Mouse (Mus musculus) bone marrow macrophage, adult 2 months (primary cell): ENCODE results near the gene S100a7a. TPM values are rescaled to one million over a fixed set of nuclear protein-coding genes. Genes with fewer than 3 reads are reported as not detected.
A peak's percentile ranks its signal among the peaks of the same experiment; 100 is the strongest.

Experiments
- H3K27ac ChIP-seq: 2 replicates; pipeline ENCODE4 v1.5.1; 2012; ENCODE audit warnings: low read depth, low read length; ENCODE audit not compliant: insufficient read depth
- H3K4me1 ChIP-seq: 2 replicates; pipeline ENCODE4 v1.6.1; 2012; ENCODE audit warnings: low read length; ENCODE audit not compliant: control insufficient read depth, insufficient read depth
- H3K4me3 ChIP-seq: 2 replicates; pipeline ENCODE4 v1.5.1; 2012; ENCODE audit warnings: mild to moderate bottlenecking, low read length, moderate library complexity; ENCODE audit not compliant: insufficient read depth
- CTCF ChIP-seq: IDR thresholded peaks from 2 replicates; pipeline ENCODE4 v1.5.1; 2012; ENCODE audit warnings: low read depth, mild to moderate bottlenecking, low read length, moderate library complexity
- POLR2A ChIP-seq: IDR thresholded peaks from 2 replicates; pipeline ENCODE4 v1.6.1; 2012; ENCODE audit warnings: mild to moderate bottlenecking, low read depth, low read length, borderline replicate concordance
- polyA plus RNA-seq: library from polyadenylated mRNA; stranded (reverse); fragments of >200 nt; gene quantifications from 2 replicates; pipeline ENCODE4 v1.2.4, GENCODE M21; 2012; ENCODE audit not compliant: missing spikeins, insufficient read depth, insufficient read length

The S100a7a gene
- polyA plus RNA-seq, 1 experiment, result not detected

- Histone ChIP-seq H3K27ac (no peak overlapping the region), H3K4me1 (peaks cover 10% of the 10 kb centered on the region), H3K4me3 (no peak overlapping the region)
- TF ChIP-seq POLR2A (no peak), CTCF (no peak)
Observed at GRCm38 (mm10) chr3:90625496-90625895, 28.3 kb upstream of the S100a7a start.

GRCm38 (mm10) chr3:90626266-90627021 lies 27.4 kb upstream of the S100a7a start:
- TF ChIP-seq POLR2A (no peak), CTCF (no peak)
- no peak overlapping the region for H3K27ac ChIP-seq
- H3K4me3 ChIP-seq, result no peak overlapping the region
- H3K4me1 ChIP-seq, result peaks cover 10% of the 10 kb centered on the region

GRCm38 (mm10) chr3:90627366-90627765 lies 26.5 kb upstream of the S100a7a start:
- no peak for TF ChIP-seq CTCF
- no peak for TF ChIP-seq POLR2A

GRCm38 (mm10) chr3:90627807-90628206 lies 26.0 kb upstream of the S100a7a start:
- Histone ChIP-seq H3K27ac (no peak overlapping the region), H3K4me3 (no peak overlapping the region), H3K4me1 (peaks cover 13% of the 10 kb centered on the region)
- TF ChIP-seq POLR2A, result no peak
- no peak for TF ChIP-seq CTCF

More at GRCm38 (mm10) chr3:90627366-90627765, 26.5 kb upstream of the S100a7a start:
- H3K4me3 ChIP-seq, result no peak overlapping the region
- H3K4me1 ChIP-seq, result peaks cover 13% of the 10 kb centered on the region
- no peak overlapping the region for H3K27ac ChIP-seq

GRCm38 (mm10) chr3:90629298-90629697 lies 24.5 kb upstream of the S100a7a start:
- TF ChIP-seq POLR2A (no peak), CTCF (no peak)
- H3K27ac ChIP-seq, result no peak overlapping the region
- no peak overlapping the region for H3K4me3 ChIP-seq
- peaks cover 13% of the 10 kb centered on the region for H3K4me1 ChIP-seq

- H3K4me1 ChIP-seq, result peaks cover 13% of the 10 kb centered on the region
- no peak overlapping the region for H3K27ac ChIP-seq
- TF ChIP-seq POLR2A (no peak), CTCF (no peak)
- no peak overlapping the region for H3K4me3 ChIP-seq
Observed at GRCm38 (mm10) chr3:90631984-90632383, 21.8 kb upstream of the S100a7a start.

- TF ChIP-seq CTCF, result no peak
- TF ChIP-seq POLR2A, result no peak
- Histone ChIP-seq H3K4me3 (no peak overlapping the region), H3K27ac (no peak overlapping the region), H3K4me1 (peaks cover 4% of the 10 kb centered on the region; the same call in 1 of the 2 replicates)
Observed at GRCm38 (mm10) chr3:90638511-90639275, 15.1 kb upstream of the S100a7a start.

GRCm38 (mm10) chr3:90639511-90640154 lies 14.2 kb upstream of the S100a7a start:
- peaks cover 4% of the 10 kb centered on the region; the same call in 1 of the 2 replicates for H3K4me1 ChIP-seq
- H3K4me3 ChIP-seq, result no peak overlapping the region
- no peak overlapping the region for H3K27ac ChIP-seq
- TF ChIP-seq POLR2A (no peak), CTCF (peak; percentile 51)

GRCm38 (mm10) chr3:90640981-90641380 lies 12.8 kb upstream of the S100a7a start:
- no peak for TF ChIP-seq POLR2A
- TF ChIP-seq CTCF, result no peak
- no peak overlapping the region for H3K27ac ChIP-seq

More at GRCm38 (mm10) chr3:90640981-90641380, 12.8 kb upstream of the S100a7a start:
- no peak overlapping the region for H3K4me3 ChIP-seq
- H3K4me1 ChIP-seq, result peaks cover 4% of the 10 kb centered on the region; the same call in 1 of the 2 replicates
